ENCODE assay signal across 27 mouse cellular contexts in genomic region chr6:24647103-24647691, GRCm38 (mm10). TPM values are rescaled to one million over a fixed set of nuclear protein-coding genes. Genes with fewer than 3 reads are reported as not detected.
A peak's percentile ranks its signal among the peaks of the same experiment; 100 is the strongest.
DNase-seq lines count a peak whose midpoint lies in the region; ATAC-seq and TF ChIP-seq lines count a peak whose summit lies in the region.
"Had no signal": no experiment of that assay in that cellular context is flagged by ENCODE, and none has a peak within 500 bp of the region (broad histone marks: within the 10 kb centered on the region; RNA-seq: fewer than 3 reads in every experiment).

No protein-coding gene starts in this region.

- peaks cover 71% of the 10 kb centered on the region for H3K4me1 ChIP-seq in megakaryocyte, embryonic 14.5 days
- H3K4me1 ChIP-seq: embryonic facial prominence, embryonic 15.5 days had no signal

- peaks cover 42% of the 10 kb centered on the region for H3K36me3 ChIP-seq in megakaryocyte, embryonic 14.5 days (replicated peaks; ENCODE audit: low read length)
- H3K36me3 ChIP-seq: embryonic facial prominence, embryonic 15.5 days; hindbrain, embryonic 13.5 days had no signal

- no peak for TF ChIP-seq CTCF in gastrocnemius, adult 2 months (IDR thresholded peaks at IDR 0.05)

- H3K27ac ChIP-seq in gastrocnemius, adult 2 months, result peak overlapping the region; percentile 36
- H3K27ac ChIP-seq: embryonic facial prominence, embryonic 15.5 days; forebrain, embryonic 10.5 days; hindbrain, embryonic 13.5 days; hindbrain, postnatal 0 days had no signal

- no peak for ATAC-seq in megakaryocyte, adult 5-6 weeks (ENCODE audit: poor library complexity, severe bottlenecking)
- peak; percentile 16; the same call in 1 of the 2 replicates for ATAC-seq in granulocyte monocyte progenitor cell, adult 5-6 weeks (replicated peaks; ENCODE audit: poor library complexity, severe bottlenecking)
- ATAC-seq: activated CD4-positive, CD25-positive, alpha-beta regulatory T cell, adult 4 months; forebrain, embryonic 14.5 days; hindbrain, postnatal 0 days had no signal

- DNase-seq in gastrocnemius, adult 2 months, result no peak
- no peak for DNase-seq in gastrocnemius, postnatal 4 days (ENCODE audit: low spot score in 2 of 2)
- no peak for DNase-seq in adrenal gland, postnatal 36 days
- no peak for DNase-seq in frontal cortex, postnatal 36 days (ENCODE audit: low spot score in 2 of 2)
- DNase-seq: adrenal gland, adult 2 months; adrenal gland, postnatal 25 days; cerebellum, adult 11 months; cerebellum, adult 8-10 months; cerebellum, postnatal 14 days; embryo, embryonic 11 days; gastrocnemius, postnatal 10 days; heart, postnatal 10 days had no signal

- no peaks in the 10 kb centered on the region for H3K9me3 ChIP-seq in megakaryocyte, embryonic 14.5 days
- H3K9me3 ChIP-seq: embryonic facial prominence, embryonic 15.5 days; forebrain, embryonic 10.5 days; hindbrain, embryonic 13.5 days had no signal

- peak overlapping the region; percentile 11; the same call in 1 of the 2 replicates for H3K4me3 ChIP-seq in gastrocnemius, adult 2 months
- peak overlapping the region; percentile 42 for H3K4me3 ChIP-seq in megakaryocyte, embryonic 14.5 days (replicated peaks)
- H3K4me3 ChIP-seq: embryonic facial prominence, embryonic 15.5 days; erythroblast, embryonic 14.5 days; forebrain, embryonic 10.5 days; hindbrain, embryonic 13.5 days had no signal

- H3K27me3 ChIP-seq in megakaryocyte, embryonic 14.5 days (replicated peaks), result no peaks in the 10 kb centered on the region
- H3K27me3 ChIP-seq: CH12.LX; embryonic facial prominence, embryonic 15.5 days; hindbrain, embryonic 13.5 days had no signal

- intact Hi-C loops in gastrocnemius, adult 2 months (cut with DNase I), result no loop called here

RNA-seq across cellular contexts. Expression of gene Wasl, which starts 17.6 kb away (rescaled TPM):
- 10 to 100 TPM; 15.3 to 18.1 TPM for total RNA-seq in gastrocnemius, adult 2 months (2021)
- 10 to 100 TPM; 33.1 to 38.7 TPM for total RNA-seq in gastrocnemius, postnatal 4 days (2021)
- polyA plus RNA-seq in megakaryocyte, embryonic 14.5 days (2012; ENCODE audit: insufficient read depth, low replicate concordance), result 9.5 and 10.5 TPM in 2 replicates
- total RNA-seq in megakaryocyte, adult 5-6 weeks (2015), result 17.1 and 19.1 TPM in 2 replicates
- 6.6 and 11.3 TPM in 2 replicates for total RNA-seq in megakaryocyte, adult 5-6 weeks (2017)
- total RNA-seq in granulocyte monocyte progenitor cell, adult 5-6 weeks (2014; fragmentation: Nextera tagmentation), result 18.6 and 22.3 TPM in 2 replicates
- 4.9 and 7.6 TPM in 2 replicates for total RNA-seq in granulocyte monocyte progenitor cell, adult 5-6 weeks (2017)
- total RNA-seq in adrenal gland, postnatal 36 days (2021), result 10 to 100 TPM; 57.7 to 70.4 TPM

RNA-seq across cellular contexts. Expression of gene Lmod2, which starts 49.6 kb away (rescaled TPM):
- total RNA-seq in gastrocnemius, adult 2 months (2021), result 100 to 1,000 TPM; 105 to 286 TPM
- 100 to 1,000 TPM; 105 to 205 TPM for total RNA-seq in gastrocnemius, postnatal 4 days (2021)
- not detected in 2 replicates for polyA plus RNA-seq in megakaryocyte, embryonic 14.5 days (2012; ENCODE audit: insufficient read depth, low replicate concordance)
- not detected in 2 replicates for total RNA-seq in megakaryocyte, adult 5-6 weeks (2015)
- not detected in 2 replicates for total RNA-seq in megakaryocyte, adult 5-6 weeks (2017)
- not detected in 2 replicates for total RNA-seq in granulocyte monocyte progenitor cell, adult 5-6 weeks (2014; fragmentation: Nextera tagmentation)
- total RNA-seq in granulocyte monocyte progenitor cell, adult 5-6 weeks (2017), result 0.26 TPM in 1 of 2 replicates, not detected in the other
- total RNA-seq in adrenal gland, postnatal 36 days (2021), result under 1 TPM in 1 of 2 experiments, not detected in 1; 0.26 TPM
- total RNA-seq: CH12.LX; common myeloid progenitor, adult 5-6 weeks; hematopoietic stem cell, adult 5-6 weeks; hindbrain, postnatal 0 days had no signal
- polyA plus RNA-seq: activated CD4-positive, CD25-positive, alpha-beta regulatory T cell, adult 4 months; adrenal gland, adult 2 months; brain, embryonic 14.5 days; erythroblast, embryonic 14.5 days; forebrain, embryonic 10.5 days; forebrain, embryonic 14.5 days; hindbrain, embryonic 13.5 days; hindbrain, postnatal 0 days; intestine, embryonic 14.5 days had no signal

Comparison
In these comparisons a context has a peak if more than half of its experiments do, and no peak if none do; other contexts are left out.
1. RNA of gene Lmod2, which starts 49.6 kb away (total RNA-seq): 105 to 286 TPM in gastrocnemius, adult 2 months and 105 to 205 TPM in gastrocnemius, postnatal 4 days; 0.26 TPM in adrenal gland, postnatal 36 days, not detected in megakaryocyte, adult 5-6 weeks and 0.26 TPM in granulocyte monocyte progenitor cell, adult 5-6 weeks; every median in the first group is over 10 times any median in the second.